Mouse (Mus musculus): ENCODE results near the gene Fam13a. TPM values are rescaled to one million over a fixed set of nuclear protein-coding genes. Genes with fewer than 3 reads are reported as not detected.

Gene Fam13a
- polyA plus RNA-seq, 1 experiment from 2014 or later, result 4.5 TPM

GRCm38 (mm10) chr6:59024806-59025205 is 457 bp upstream of the Fam13a start:
- peak overlapping the region; percentile 49; the same call in 1 of the 2 replicates for H3K4me3 ChIP-seq
- H3K9ac ChIP-seq, result no peak overlapping the region
- 42% methylated on average over 3 of the region's 3 CpGs for WGBS
- H3K27me3 ChIP-seq (replicated peaks), result no peaks in the 10 kb centered on the region
- H3K9me3 ChIP-seq, result no peaks in the 10 kb centered on the region
- H3K4me2 ChIP-seq (replicated peaks), result peak overlapping the region; percentile 63
- H3K4me1 ChIP-seq, result no peaks in the 10 kb centered on the region
- no peaks in the 10 kb centered on the region for H3K36me3 ChIP-seq
- ATAC-seq (ENCODE audit: low FRiP score, low read depth), result no peak
- no peak overlapping the region for H3K27ac ChIP-seq

DNA sequence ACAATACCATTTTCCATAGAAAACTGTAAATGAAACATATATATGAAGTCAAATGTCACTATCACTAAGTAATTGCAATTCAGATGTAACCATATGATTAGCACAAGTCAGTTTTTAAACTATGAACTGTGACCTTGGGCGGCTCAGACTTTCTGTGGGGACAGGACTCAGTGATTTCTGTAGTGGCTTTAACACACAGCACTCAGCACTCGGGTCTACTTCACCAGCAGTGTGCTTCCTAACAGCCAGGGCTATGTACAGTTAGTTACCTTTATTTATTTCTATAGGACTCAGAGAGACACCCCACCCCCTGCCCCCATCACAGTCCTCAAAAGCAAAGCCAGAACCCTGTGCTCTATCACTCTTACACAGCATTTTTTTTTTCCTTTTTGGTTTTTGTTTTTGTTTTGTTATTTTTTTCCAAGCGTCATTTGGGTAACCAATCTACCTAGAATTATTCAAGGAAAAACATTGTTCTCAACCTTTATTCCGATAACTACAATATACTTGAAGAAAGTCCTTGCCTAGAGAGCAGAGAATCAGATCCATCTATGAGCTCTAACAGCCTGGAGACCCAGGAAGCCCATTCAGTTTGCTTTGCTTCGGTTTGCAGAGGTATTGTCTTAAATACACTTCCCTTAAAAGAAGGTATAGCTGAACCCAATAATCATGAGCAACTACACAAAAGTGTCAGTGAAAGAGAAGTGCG is 740 bp downstream of the Fam13a start:
- peak overlapping the region; percentile 44; the same call in 1 of the 2 replicates for H3K9ac ChIP-seq
- H3K4me3 ChIP-seq, result peak overlapping the region; percentile 49
- no peaks in the 10 kb centered on the region for H3K27me3 ChIP-seq (replicated peaks)
- no peaks in the 10 kb centered on the region for H3K9me3 ChIP-seq
- no peaks in the 10 kb centered on the region for H3K36me3 ChIP-seq
- WGBS, result 53% methylated on average over 6 of the region's 6 CpGs
- ATAC-seq (ENCODE audit: low FRiP score, low read depth), result peak; percentile 19; the same call in 1 of the 2 replicates
- peak overlapping the region; percentile 63 for H3K4me2 ChIP-seq (replicated peaks)
- H3K27ac ChIP-seq, result no peak overlapping the region
- H3K4me1 ChIP-seq, result no peaks in the 10 kb centered on the region

DNA sequence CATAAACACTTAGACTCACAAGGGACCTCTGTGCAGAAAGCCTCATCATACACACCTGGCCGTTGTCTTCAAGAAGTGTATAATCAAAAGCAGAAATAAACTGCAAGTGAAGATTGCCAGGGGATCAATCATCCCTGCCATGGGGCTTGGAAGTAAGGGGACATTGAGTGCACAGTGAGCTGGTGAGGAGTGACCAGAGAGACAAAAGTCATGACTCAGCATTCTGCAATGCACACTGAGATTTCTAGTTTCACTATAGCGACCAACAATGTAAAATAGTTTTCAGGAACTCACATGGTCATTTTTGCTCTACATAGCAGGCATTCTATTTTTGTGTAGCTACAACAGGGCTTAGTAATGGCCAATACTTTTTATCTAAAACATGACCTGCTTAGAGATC is 1.7 kb downstream of the Fam13a start:
- 86% methylated on average over 2 of the region's 2 CpGs for WGBS
- Histone ChIP-seq H3K27ac (no peak overlapping the region), H3K4me3 (no peak overlapping the region), H3K4me1 (no peaks in the 10 kb centered on the region), H3K9ac (no peak overlapping the region), H3K4me2 (replicated peaks) (no peak overlapping the region), H3K36me3 (no peaks in the 10 kb centered on the region), H3K9me3 (no peaks in the 10 kb centered on the region), H3K27me3 (replicated peaks) (no peaks in the 10 kb centered on the region)
- no peak for ATAC-seq (ENCODE audit: low FRiP score, low read depth)

DNA sequence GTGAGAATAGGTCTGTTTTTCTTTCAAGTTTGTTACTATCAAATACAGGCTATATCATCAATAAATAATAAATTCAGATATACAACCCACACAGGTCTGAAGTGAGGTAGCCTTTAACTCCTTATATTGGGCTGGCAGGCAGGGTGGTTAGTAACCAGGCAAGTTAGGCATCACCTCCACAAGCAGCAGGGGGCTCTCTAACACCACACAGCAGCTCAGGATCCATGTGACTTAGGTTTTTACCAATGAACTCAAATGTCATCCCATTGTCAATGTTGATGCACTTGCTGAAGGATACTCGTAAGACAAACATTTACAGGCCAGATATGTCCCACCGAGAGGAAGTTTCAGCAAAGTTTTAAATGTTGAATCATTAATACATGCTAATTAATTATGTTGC is 4.0 kb downstream of the Fam13a start:
- no peaks in the 10 kb centered on the region for H3K27me3 ChIP-seq (replicated peaks)
- no peaks in the 10 kb centered on the region for H3K4me1 ChIP-seq
- WGBS, result 92% methylated on average over 2 of the region's 2 CpGs
- H3K27ac ChIP-seq, result no peak overlapping the region
- H3K4me2 ChIP-seq (replicated peaks), result no peak overlapping the region
- no peaks in the 10 kb centered on the region for H3K9me3 ChIP-seq
- no peak overlapping the region for H3K9ac ChIP-seq
- no peaks in the 10 kb centered on the region for H3K36me3 ChIP-seq
- no peak for ATAC-seq (ENCODE audit: low FRiP score, low read depth)
- no peak overlapping the region for H3K4me3 ChIP-seq

DNA sequence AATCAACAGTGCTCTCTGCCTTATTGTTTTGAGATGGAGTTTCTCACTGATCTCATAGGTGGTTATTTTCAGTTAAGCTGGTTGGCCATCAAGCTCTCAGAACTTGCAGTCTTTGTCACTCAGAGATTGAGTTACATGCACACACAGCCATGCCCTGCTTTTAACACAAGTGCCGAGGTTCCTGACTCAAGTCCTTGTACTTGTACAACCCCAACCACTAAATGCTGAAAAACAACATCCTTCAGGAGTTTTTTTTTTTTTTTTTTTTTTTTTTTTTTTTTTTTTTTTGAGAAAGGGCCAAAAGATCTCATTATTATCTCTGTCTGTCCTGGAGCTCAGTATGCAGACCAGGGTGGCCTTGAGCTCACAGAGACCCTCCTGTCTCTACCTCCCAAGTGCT is 4.5 kb downstream of the Fam13a start:
- ATAC-seq (ENCODE audit: low FRiP score, low read depth), result no peak
- H3K27me3 ChIP-seq (replicated peaks), result no peaks in the 10 kb centered on the region
- no peak overlapping the region for H3K27ac ChIP-seq
- H3K4me2 ChIP-seq (replicated peaks), result no peak overlapping the region
- H3K9ac ChIP-seq, result no peak overlapping the region
- H3K9me3 ChIP-seq, result no peaks in the 10 kb centered on the region
- no peaks in the 10 kb centered on the region for H3K4me1 ChIP-seq
- no peaks in the 10 kb centered on the region for H3K36me3 ChIP-seq
- 87% methylated on average over 1 of the region's 1 CpGs for WGBS
- no peak overlapping the region for H3K4me3 ChIP-seq

GRCm38 (mm10) chr6:59016336-59016832 is 8.0 kb downstream of the Fam13a start:
- H3K4me2 ChIP-seq (replicated peaks), result no peak overlapping the region
- no peak overlapping the region for H3K9ac ChIP-seq
- no peaks in the 10 kb centered on the region for H3K27me3 ChIP-seq (replicated peaks)
- H3K9me3 ChIP-seq, result no peaks in the 10 kb centered on the region
- no peaks in the 10 kb centered on the region for H3K4me1 ChIP-seq
- no peaks in the 10 kb centered on the region for H3K36me3 ChIP-seq
- 85% methylated on average over 1 of the region's 1 CpGs for WGBS
- H3K27ac ChIP-seq, result no peak overlapping the region
- H3K4me3 ChIP-seq, result no peak overlapping the region
- peak; percentile 56 for ATAC-seq (ENCODE audit: low FRiP score, low read depth)

DNA sequence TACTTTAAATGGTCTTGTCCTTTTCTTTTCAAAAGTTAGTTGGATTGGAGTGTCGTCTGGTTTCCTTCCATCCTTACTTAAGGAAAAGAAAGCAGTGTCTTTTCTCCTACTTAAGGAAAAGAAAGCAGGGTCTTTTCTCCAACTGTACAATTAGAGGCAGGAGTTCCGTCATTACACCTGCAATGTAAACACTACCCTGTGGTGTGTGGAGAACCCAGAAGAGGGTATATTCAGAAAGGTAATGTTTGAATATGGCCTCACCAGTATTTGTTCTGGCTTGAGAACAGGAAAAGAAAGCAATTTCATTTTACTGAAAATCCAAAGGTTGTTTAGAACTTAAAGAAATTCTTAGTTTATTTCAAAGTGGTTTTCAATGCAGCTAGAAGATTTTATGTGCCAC is 9.6 kb downstream of the Fam13a start:
- no peaks in the 10 kb centered on the region for H3K27me3 ChIP-seq (replicated peaks)
- H3K4me3 ChIP-seq, result no peak overlapping the region
- no peak overlapping the region for H3K4me2 ChIP-seq (replicated peaks)
- no peak overlapping the region for H3K27ac ChIP-seq
- H3K9ac ChIP-seq, result no peak overlapping the region
- no peaks in the 10 kb centered on the region for H3K9me3 ChIP-seq
- no peaks in the 10 kb centered on the region for H3K4me1 ChIP-seq
- no peaks in the 10 kb centered on the region for H3K36me3 ChIP-seq
- WGBS, result 78% methylated on average over 2 of the region's 2 CpGs
- ATAC-seq (ENCODE audit: low FRiP score, low read depth), result no peak

- Histone ChIP-seq H3K4me3 (no peak overlapping the region), H3K27ac (no peak overlapping the region), H3K36me3 (no peaks in the 10 kb centered on the region), H3K27me3 (replicated peaks) (no peaks in the 10 kb centered on the region), H3K9me3 (no peaks in the 10 kb centered on the region), H3K9ac (no peak overlapping the region), H3K4me1 (no peaks in the 10 kb centered on the region), H3K4me2 (replicated peaks) (no peak overlapping the region)
- 81% methylated on average over 8 of the region's 8 CpGs for WGBS
- no peak for ATAC-seq (ENCODE audit: low FRiP score, low read depth)
Observed at GRCm38 (mm10) chr6:59014088-59014759, 10.1 kb downstream of the Fam13a start.

DNA sequence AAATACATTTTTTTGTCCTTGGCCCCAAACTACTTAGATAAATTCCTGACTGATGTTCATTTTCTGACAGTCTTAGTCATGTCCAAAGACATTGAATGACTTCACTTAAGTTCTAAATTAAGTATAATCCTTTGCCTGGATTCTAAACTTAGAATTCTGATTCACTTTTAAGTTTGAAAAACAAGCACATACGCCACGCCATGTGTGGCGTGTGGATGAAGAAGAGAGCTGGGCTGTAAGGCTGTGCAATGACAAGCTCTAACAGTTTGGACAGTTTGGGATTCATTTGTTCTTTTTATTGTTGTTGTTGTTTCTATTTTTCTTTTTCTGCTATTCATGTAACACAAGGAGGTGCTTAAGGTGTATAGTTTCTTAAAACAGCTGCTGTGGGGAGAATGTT is 13.6 kb downstream of the Fam13a start:
- no peaks in the 10 kb centered on the region for H3K9me3 ChIP-seq
- H3K4me3 ChIP-seq, result no peak overlapping the region
- H3K27ac ChIP-seq, result no peak overlapping the region
- no peak overlapping the region for H3K4me2 ChIP-seq (replicated peaks)
- 94% methylated on average over 3 of the region's 3 CpGs for WGBS
- no peaks in the 10 kb centered on the region for H3K36me3 ChIP-seq
- H3K27me3 ChIP-seq (replicated peaks), result no peaks in the 10 kb centered on the region
- no peak for ATAC-seq (ENCODE audit: low FRiP score, low read depth)
- no peak overlapping the region for H3K9ac ChIP-seq
- no peaks in the 10 kb centered on the region for H3K4me1 ChIP-seq

DNA sequence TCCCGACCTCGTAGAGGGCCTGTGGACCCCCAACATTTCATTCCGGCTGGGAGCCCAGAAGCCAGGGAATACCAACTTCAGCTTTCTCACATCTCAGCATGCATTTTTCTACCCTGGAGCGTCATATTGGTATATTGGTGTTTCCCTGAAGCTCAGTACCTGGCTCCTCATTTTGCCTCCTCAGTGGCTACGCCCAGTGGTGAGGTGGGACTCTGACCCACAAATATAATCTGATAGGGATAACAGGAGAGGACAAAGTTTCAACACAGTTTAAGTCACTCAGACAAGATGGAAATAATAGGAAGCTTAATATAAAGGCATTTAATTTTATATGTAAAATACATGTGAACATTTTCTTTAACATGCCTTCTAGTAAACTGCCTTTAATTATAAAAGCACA is 19.7 kb downstream of the Fam13a start:
- ATAC-seq (ENCODE audit: low FRiP score, low read depth), result no peak
- 94% methylated on average over 5 of the region's 5 CpGs for WGBS
- no peaks in the 10 kb centered on the region for H3K4me1 ChIP-seq
- H3K36me3 ChIP-seq, result no peaks in the 10 kb centered on the region
- no peaks in the 10 kb centered on the region for H3K27me3 ChIP-seq (replicated peaks)
- H3K4me2 ChIP-seq (replicated peaks), result no peak overlapping the region
- no peaks in the 10 kb centered on the region for H3K9me3 ChIP-seq
- no peak overlapping the region for H3K27ac ChIP-seq
- H3K4me3 ChIP-seq, result no peak overlapping the region
- H3K9ac ChIP-seq, result no peak overlapping the region

GRCm38 (mm10) chr6:58999044-58999453 is 25.3 kb downstream of the Fam13a start:
- no peak for ATAC-seq (ENCODE audit: low FRiP score, low read depth)
- no peaks in the 10 kb centered on the region for H3K27me3 ChIP-seq (replicated peaks)
- WGBS, result 42% methylated on average over 4 of the region's 4 CpGs

GRCm38 (mm10) chr6:58998528-58998927 is 25.8 kb downstream of the Fam13a start:
- Histone ChIP-seq H3K4me2 (replicated peaks) (no peak overlapping the region), H3K9me3 (no peaks in the 10 kb centered on the region), H3K9ac (no peak overlapping the region), H3K27ac (no peak overlapping the region), H3K27me3 (replicated peaks) (no peaks in the 10 kb centered on the region), H3K4me1 (peaks cover 4% of the 10 kb centered on the region; the same call in 1 of the 2 replicates), H3K36me3 (no peaks in the 10 kb centered on the region), H3K4me3 (no peak overlapping the region)
- no peak for ATAC-seq (ENCODE audit: low FRiP score, low read depth)
- WGBS, result 63% methylated on average over 4 of the region's 4 CpGs

More at GRCm38 (mm10) chr6:58999044-58999453, 25.3 kb downstream of the Fam13a start:
- H3K27ac ChIP-seq, result no peak overlapping the region
- no peaks in the 10 kb centered on the region for H3K9me3 ChIP-seq
- H3K4me1 ChIP-seq, result peaks cover 4% of the 10 kb centered on the region; the same call in 1 of the 2 replicates
- no peak overlapping the region for H3K4me2 ChIP-seq (replicated peaks)
- no peaks in the 10 kb centered on the region for H3K36me3 ChIP-seq
- no peak overlapping the region for H3K4me3 ChIP-seq
- H3K9ac ChIP-seq, result no peak overlapping the region
